Mouse (Mus musculus) T-helper 1 cell (primary cell): Measurements from ENCODE around the gene Ampd3.

Experiments used
- in situ Hi-C: fragments of 300-600 bp; cut with MboI, MseI; formaldehyde crosslinking; loops from one replicate; pipeline ENCODE4 v1.15.1; 2025; ENCODE audit warnings: high pct_unique_total_duplicates

The Ampd3 gene

GRCm38 (mm10) chr7:110823995-110824953 is 56.3 kb downstream of the Ampd3 start:
- in situ Hi-C loops = no loop called here

GRCm38 (mm10) chr7:110833024-110833423 is 65.0 kb downstream of the Ampd3 start:
- in situ Hi-C loops = no loop called here

GRCm38 (mm10) chr7:110834018-110834417 is 66.0 kb downstream of the Ampd3 start:
- in situ Hi-C loops = no loop called here

GRCm38 (mm10) chr7:110834522-110834921 is 66.5 kb downstream of the Ampd3 start:
- in situ Hi-C loops = no loop called here

GRCm38 (mm10) chr7:110840332-110840731 is 72.3 kb downstream of the Ampd3 start:
- in situ Hi-C loops = no loop called here

- in situ Hi-C loops = no loop called here
Observed at GRCm38 (mm10) chr7:110843916-110844874, 76.2 kb downstream of the Ampd3 start, which contains the start of gene Rnf141. Gene Rnf141 (minus strand): TSS chr7:110844457.

GRCm38 (mm10) chr7:110847321-110847720 is 79.3 kb downstream of the Ampd3 start:
- in situ Hi-C loops = no loop called here

GRCm38 (mm10) chr7:110848371-110848770 is 80.4 kb downstream of the Ampd3 start:
- in situ Hi-C loops = no loop called here

- in situ Hi-C loops = no loop called here
Observed at GRCm38 (mm10) chr7:110851541-110852203, 83.7 kb downstream of the Ampd3 start.

- in situ Hi-C loops = no loop called here
Observed at GRCm38 (mm10) chr7:110853611-110854010, 85.6 kb downstream of the Ampd3 start.

- in situ Hi-C loops = no loop called here
Observed at GRCm38 (mm10) chr7:110854519-110854918, 86.5 kb downstream of the Ampd3 start.

GRCm38 (mm10) chr7:110854927-110855546 is 87.0 kb downstream of the Ampd3 start:
- in situ Hi-C loops = no loop called here

- in situ Hi-C loops = no loop called here
Observed at GRCm38 (mm10) chr7:110855604-110856003, 87.6 kb downstream of the Ampd3 start.

- in situ Hi-C loops = no loop called here
Observed at GRCm38 (mm10) chr7:110860129-110860528, 92.1 kb downstream of the Ampd3 start.
